Comparison of ENCODE assay signal across 8 mouse cellular contexts in the genomic region with DNA sequence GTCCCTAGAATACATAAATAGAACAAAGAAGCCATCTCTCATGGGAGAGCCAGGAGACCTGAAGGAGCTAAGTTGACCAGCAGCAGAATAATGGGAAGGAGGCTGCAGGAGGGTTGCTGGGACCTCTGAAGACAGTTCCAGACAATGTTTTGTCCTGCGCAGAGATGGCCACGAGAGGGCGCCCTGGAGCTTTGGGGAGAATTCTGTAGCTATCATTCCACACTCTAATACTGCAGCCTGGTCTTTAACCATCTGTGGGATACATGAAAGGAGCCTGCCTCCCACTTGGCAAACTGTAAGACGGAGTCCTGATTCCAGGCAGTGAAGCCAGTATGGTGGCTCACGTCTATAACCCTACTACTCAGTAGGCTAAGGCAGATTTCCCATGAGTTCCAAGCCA. TPM values are rescaled to one million over a fixed set of nuclear protein-coding genes. Genes with fewer than 3 reads are reported as not detected.
DNase-seq lines count a peak whose midpoint lies in the region; ATAC-seq and TF ChIP-seq lines count a peak whose summit lies in the region.

No protein-coding gene starts in this region.

- H3K4me3 ChIP-seq in midbrain, embryonic 11.5 days (ENCODE audit: low read depth, low read length): no peak overlapping the region
- no peak overlapping the region for H3K4me3 ChIP-seq in midbrain, embryonic 16.5 days (ENCODE audit: low read depth, low read length)
- H3K4me3 ChIP-seq in kidney, embryonic 14.5 days (ENCODE audit: low read length): no peak overlapping the region
- no peak overlapping the region for H3K4me3 ChIP-seq in liver, adult 2 months (ENCODE audit: insufficient read depth, low read depth, low read length)

- no peaks in the 10 kb centered on the region for H3K36me3 ChIP-seq in midbrain, embryonic 11.5 days (ENCODE audit: control insufficient read depth, insufficient read depth, low read length)
- no peaks in the 10 kb centered on the region for H3K36me3 ChIP-seq in midbrain, embryonic 16.5 days (ENCODE audit: control insufficient read depth, insufficient read depth, low read length)
- H3K36me3 ChIP-seq in kidney, embryonic 14.5 days (ENCODE audit: control insufficient read depth, insufficient read depth, low read length): no peaks in the 10 kb centered on the region
- no peaks in the 10 kb centered on the region for H3K36me3 ChIP-seq in liver, adult 2 months (ENCODE audit: control insufficient read depth, insufficient read depth, low read length)

- no peak overlapping the region for H3K4me2 ChIP-seq in midbrain, embryonic 11.5 days
- H3K4me2 ChIP-seq in midbrain, embryonic 16.5 days (ENCODE audit: low read length): no peak overlapping the region
- H3K4me2 ChIP-seq in kidney, embryonic 14.5 days (replicated peaks; ENCODE audit: low read depth, low read length): no peak overlapping the region

- no peak overlapping the region for H3K27ac ChIP-seq in midbrain, embryonic 11.5 days (ENCODE audit: low read depth, low read length)
- H3K27ac ChIP-seq in midbrain, embryonic 16.5 days (ENCODE audit: low read length): no peak overlapping the region
- H3K27ac ChIP-seq in kidney, embryonic 14.5 days (ENCODE audit: low read depth, low read length): no peak overlapping the region
- H3K27ac ChIP-seq in liver, adult 2 months (replicated peaks; ENCODE audit: insufficient read depth, low read depth, low read length): no peak overlapping the region

- no peaks in the 10 kb centered on the region for H3K9me3 ChIP-seq in midbrain, embryonic 11.5 days (ENCODE audit: control insufficient read depth, low read length)
- no peaks in the 10 kb centered on the region for H3K9me3 ChIP-seq in midbrain, embryonic 16.5 days (replicated peaks; ENCODE audit: control insufficient read depth, low read length, poor library complexity, severe bottlenecking)
- no peaks in the 10 kb centered on the region for H3K9me3 ChIP-seq in kidney, embryonic 14.5 days (ENCODE audit: control insufficient read depth, low read length)

- peak; percentile 91 for TF ChIP-seq CTCF in liver, adult 2 months (IDR thresholded peaks at IDR 0.05; ENCODE audit: low read depth, low read length)

- no peak overlapping the region for H3K9ac ChIP-seq in midbrain, embryonic 11.5 days (ENCODE audit: low read length)
- no peak overlapping the region for H3K9ac ChIP-seq in midbrain, embryonic 16.5 days (ENCODE audit: low read depth, low read length)
- H3K9ac ChIP-seq in kidney, embryonic 14.5 days (ENCODE audit: low read depth, low read length): no peak overlapping the region
- no peak overlapping the region for H3K9ac ChIP-seq in liver, adult 2 months (ENCODE audit: low read depth, low read length)

- no peaks in the 10 kb centered on the region for H3K27me3 ChIP-seq in midbrain, embryonic 11.5 days (ENCODE audit: control insufficient read depth, insufficient read depth, low read length)
- no peaks in the 10 kb centered on the region for H3K27me3 ChIP-seq in midbrain, embryonic 16.5 days (ENCODE audit: control insufficient read depth, insufficient read depth, low read depth, low read length)
- H3K27me3 ChIP-seq in kidney, embryonic 14.5 days (ENCODE audit: control insufficient read depth, insufficient read depth, low read length): no peaks in the 10 kb centered on the region
- H3K27me3 ChIP-seq in liver, adult 2 months (ENCODE audit: control insufficient read depth, insufficient read depth, low read length): no peaks in the 10 kb centered on the region

- no peaks in the 10 kb centered on the region for H3K4me1 ChIP-seq in midbrain, embryonic 11.5 days (ENCODE audit: control insufficient read depth, insufficient read depth, low read length)
- H3K4me1 ChIP-seq in midbrain, embryonic 16.5 days (ENCODE audit: control insufficient read depth, insufficient read depth, low read length): no peaks in the 10 kb centered on the region
- H3K4me1 ChIP-seq in kidney, embryonic 14.5 days (ENCODE audit: control insufficient read depth, insufficient read depth, low read length): no peaks in the 10 kb centered on the region
- no peaks in the 10 kb centered on the region for H3K4me1 ChIP-seq in liver, adult 2 months (ENCODE audit: control insufficient read depth, insufficient read depth, low read length)

- WGBS in midbrain, embryonic 11.5 days: 30% methylated on average over 5 of the region's 5 CpGs
- WGBS in midbrain, embryonic 16.5 days: 31% methylated on average over 5 of the region's 5 CpGs
- 27% methylated on average over 5 of the region's 5 CpGs for WGBS in kidney, embryonic 14.5 days
- WGBS in liver, adult 2 months: 17% methylated on average over 5 of the region's 5 CpGs

- no peak for TF ChIP-seq POLR2A in liver, adult 2 months (IDR thresholded peaks at IDR 0.05; ENCODE audit: extremely low read depth, insufficient read depth, low read length)

- no peaks in the 10 kb centered on the region for H3K79me2 ChIP-seq in liver, adult 2 months (ENCODE audit: control insufficient read depth, insufficient read depth, low read length)

- peak; percentile 98 for DNase-seq in midbrain, embryonic 11.5 days (ENCODE audit: low spot score, missing footprints)
- DNase-seq in cerebellum, adult 9-11 months: peak; percentile 71
- DNase-seq in gastrocnemius, adult 18-20 months (ENCODE audit: low spot score): peak; percentile 71
- DNase-seq in liver, adult 2 months (ENCODE audit: extremely low read depth, low read depth, low spot score): peak; percentile 37
- peak; percentile 23 to 34 for DNase-seq in thymus, adult 18-20 months

- ATAC-seq in midbrain, embryonic 11.5 days (ENCODE audit: low FRiP score): peak; percentile 33; the same call in 1 of the 2 replicates
- ATAC-seq in midbrain, embryonic 16.5 days: no peak
- 0 out of 2 replicates have a peak, but pooled peaks have one; percentile 51 for ATAC-seq in kidney, embryonic 14.5 days (ENCODE audit: low FRiP score, low TSS enrichment)
- ATAC-seq in neutrophil, adult 5-6 weeks (ENCODE audit: extremely low read depth, insufficient number of reproducible peaks, low FRiP score, poor library complexity, severe bottlenecking): peak; percentile 57

RNA-seq across cellular contexts. Expression of a gene that starts 27.0 kb away (rescaled TPM):
- 6.2 and 6.4 TPM in 2 replicates for polyA plus RNA-seq in midbrain, embryonic 11.5 days (2014; fragmentation: Nextera tagmentation; extraction: Ambion mirVana)
- polyA plus RNA-seq in midbrain, embryonic 16.5 days (2015; fragmentation: Nextera tagmentation; extraction: Ambion mirVana): 23.2 and 23.8 TPM in 2 replicates
- total RNA-seq in gastrocnemius, adult 18-20 months (2021): not detected
- polyA plus RNA-seq in kidney, embryonic 14.5 days (2014; fragmentation: Nextera tagmentation; extraction: Ambion mirVana): 0.16 and 0.58 TPM in 2 replicates
- under 0.01 TPM in 1 of 2 replicates, not detected in the other for total RNA-seq in liver, adult 2 months (2014; rRNA removed)
- polyA plus RNA-seq in liver, adult 2 months (2012; rRNA removed): not detected in 2 replicates
- total RNA-seq in neutrophil, adult 5-6 weeks (2017): 0.12 TPM in 1 of 2 replicates, not detected in the other

Comparison
In these comparisons a context has a peak if more than half of its experiments do, and no peak if none do; other contexts are left out.
1. DNase-seq: peak in every context shown above with its lines; median percentile 98 in midbrain, embryonic 11.5 days; 71 in cerebellum, adult 9-11 months; 71 in gastrocnemius, adult 18-20 months; 37 in liver, adult 2 months; 28 in thymus, adult 18-20 months.